Mouse (Mus musculus): ENCODE data around the gene Nufip2. TPM values are rescaled to one million over a fixed set of nuclear protein-coding genes. Genes with fewer than 3 reads are reported as not detected.

Nufip2 gene
- polyA plus RNA-seq, 1 experiment from 2014 or later, result 5.3 TPM

- Histone ChIP-seq H3K4me2 (0 out of 2 replicates have a peak overlapping the region, but pooled peaks have one; percentile 22), H3K27me3 (replicated peaks; ENCODE audit: control insufficient read depth, insufficient read depth, low read length) (no peaks in the 10 kb centered on the region), H3K9ac (ENCODE audit: low read depth, low read length) (no peak overlapping the region), H3K27ac (ENCODE audit: low read depth, low read length) (0 out of 2 replicates have a peak overlapping the region, but pooled peaks have one; percentile 4), H3K4me1 (replicated peaks; ENCODE audit: control insufficient read depth, insufficient read depth, low read length) (peaks cover 16% of the 10 kb centered on the region), H3K9me3 (ENCODE audit: control insufficient read depth, low read length) (no peaks in the 10 kb centered on the region), H3K4me3 (ENCODE audit: low read depth, low read length) (no peak overlapping the region), H3K36me3 (ENCODE audit: control insufficient read depth, insufficient read depth, low read length) (no peaks in the 10 kb centered on the region)
- ATAC-seq (replicated peaks; ENCODE audit: low FRiP score), result no peak
- 47% methylated on average over 3 of the region's 3 CpGs for WGBS
- DNase-seq (ENCODE audit: low spot score), result no peak
Observed at GRCm38 (mm10) chr11:77753469-77753868, 67.5 kb downstream of the Nufip2 start.

- DNase-seq (ENCODE audit: low spot score) (no peak), ATAC-seq (replicated peaks; ENCODE audit: low FRiP score) (no peak)
- Histone ChIP-seq H3K27ac (ENCODE audit: low read depth, low read length) (no peak overlapping the region), H3K9me3 (ENCODE audit: control insufficient read depth, low read length) (no peaks in the 10 kb centered on the region), H3K36me3 (ENCODE audit: control insufficient read depth, insufficient read depth, low read length) (no peaks in the 10 kb centered on the region), H3K27me3 (replicated peaks; ENCODE audit: control insufficient read depth, insufficient read depth, low read length) (no peaks in the 10 kb centered on the region), H3K4me3 (ENCODE audit: low read depth, low read length) (no peak overlapping the region), H3K4me2 (no peak overlapping the region), H3K4me1 (replicated peaks; ENCODE audit: control insufficient read depth, insufficient read depth, low read length) (peaks cover 16% of the 10 kb centered on the region), H3K9ac (ENCODE audit: low read depth, low read length) (no peak overlapping the region)
- 56% methylated on average over 4 of the region's 4 CpGs for WGBS
Observed at GRCm38 (mm10) chr11:77760031-77760430, 74.1 kb downstream of the Nufip2 start.

DNA sequence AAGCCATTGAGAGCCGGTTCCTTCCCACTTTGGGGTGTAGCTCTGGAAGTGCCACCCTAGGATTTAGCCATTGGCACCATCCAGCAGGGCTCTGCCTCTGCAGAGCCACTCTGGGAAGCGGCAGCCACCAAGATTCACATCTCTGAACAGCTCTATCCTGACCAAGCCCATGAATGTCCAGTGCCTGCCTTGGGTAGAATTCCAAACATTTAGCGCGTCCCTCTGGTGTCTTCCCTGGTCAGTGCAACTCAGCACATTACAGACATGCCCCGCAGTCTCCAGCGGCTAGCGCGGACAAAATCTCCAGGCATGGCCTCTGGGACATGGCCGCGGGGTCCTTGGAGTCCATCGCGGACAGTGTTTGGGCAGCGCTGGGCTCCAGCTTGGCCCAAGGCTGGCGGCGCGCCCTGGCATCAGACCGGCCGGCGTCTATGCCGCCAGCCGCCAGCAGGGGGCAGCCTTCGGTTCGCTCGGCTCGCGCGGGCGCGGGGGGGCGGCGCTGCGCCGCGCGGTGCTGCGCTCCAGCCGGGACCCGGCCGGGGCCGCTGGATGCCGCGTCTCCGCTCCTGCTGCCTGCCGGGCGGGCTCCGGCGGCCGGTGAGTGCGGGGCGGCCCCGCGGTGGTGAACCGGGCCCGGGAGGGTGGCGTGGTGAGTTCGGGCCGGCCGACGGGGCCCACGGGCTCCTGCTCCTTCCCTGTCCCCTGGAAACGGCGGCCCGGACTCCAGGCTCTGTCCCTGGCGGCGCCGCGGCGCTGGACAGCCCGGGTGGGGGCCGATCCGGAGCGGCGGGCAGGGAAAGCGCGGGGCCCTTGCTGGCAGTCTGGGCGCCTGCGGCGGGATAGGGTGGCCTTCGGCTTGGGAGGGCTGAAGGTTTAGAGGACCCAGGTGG is 77.1 kb downstream of the Nufip2 start, which contains the start of gene Myo18a:
Gene Myo18a, plus strand, starts transcription at position 464 of the 890 bp plus-strand sequence.
- 3% methylated on average over 76 of the region's 79 CpGs for WGBS
- Histone ChIP-seq H3K36me3 (ENCODE audit: control insufficient read depth, insufficient read depth, low read length) (no peaks in the 10 kb centered on the region), H3K4me2 (peak within 1 kb of the TSS; percentile 100), H3K9me3 (ENCODE audit: control insufficient read depth, low read length) (no peaks in the 10 kb centered on the region), H3K4me3 (ENCODE audit: low read depth, low read length) (peak within 1 kb of the TSS; percentile 87), H3K27me3 (replicated peaks; ENCODE audit: control insufficient read depth, insufficient read depth, low read length) (no peaks in the 10 kb centered on the region), H3K9ac (ENCODE audit: low read depth, low read length) (peak within 1 kb of the TSS; percentile 86), H3K4me1 (replicated peaks; ENCODE audit: control insufficient read depth, insufficient read depth, low read length) (peaks cover 44% of the 10 kb centered on the region), H3K27ac (ENCODE audit: low read depth, low read length) (peak within 1 kb of the TSS; percentile 77)
- ATAC-seq (replicated peaks; ENCODE audit: low FRiP score) (peak; percentile 68), DNase-seq (ENCODE audit: low spot score) (peak; percentile 83)

DNA sequence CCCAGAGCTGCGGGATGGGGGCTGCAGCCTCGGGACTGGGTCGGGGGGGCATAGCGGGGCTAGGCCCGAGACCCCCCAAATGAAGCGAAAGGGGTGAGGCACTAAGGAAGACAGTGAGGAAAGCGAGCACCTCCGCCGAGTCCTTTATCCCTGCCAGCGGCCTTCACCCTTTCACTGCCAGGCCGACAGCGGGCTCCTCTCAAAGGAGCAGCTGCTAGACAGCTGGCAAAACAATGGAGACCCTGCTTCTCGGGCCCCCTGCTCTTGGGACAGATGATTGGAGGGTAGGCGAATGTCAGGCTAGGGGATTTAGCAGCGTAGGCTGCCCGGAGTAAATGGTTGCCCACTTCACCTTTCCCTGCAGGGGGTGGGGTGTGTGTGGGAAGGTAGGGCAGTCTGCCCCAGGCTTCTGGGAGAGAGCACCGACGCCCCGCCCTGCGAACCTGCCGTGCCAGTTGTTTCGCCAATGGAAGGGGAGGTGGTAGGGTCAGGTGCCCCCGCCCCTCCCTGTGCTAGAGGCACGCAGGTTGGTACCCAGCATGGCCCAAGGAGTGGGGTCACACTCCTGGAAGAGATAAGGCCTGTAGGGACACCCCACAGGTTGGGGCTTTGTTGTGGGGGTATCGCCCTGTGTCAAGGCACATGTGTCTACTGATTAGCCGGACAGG is 77.9 kb downstream of the Nufip2 start:
- peak; percentile 70 for ATAC-seq (replicated peaks; ENCODE audit: low FRiP score)
- H3K27me3 ChIP-seq (replicated peaks; ENCODE audit: control insufficient read depth, insufficient read depth, low read length), result no peaks in the 10 kb centered on the region
- peak overlapping the region; percentile 87 for H3K4me3 ChIP-seq (ENCODE audit: low read depth, low read length)
- H3K36me3 ChIP-seq (ENCODE audit: control insufficient read depth, insufficient read depth, low read length), result no peaks in the 10 kb centered on the region
- H3K9ac ChIP-seq (ENCODE audit: low read depth, low read length), result peak overlapping the region; percentile 86
- H3K9me3 ChIP-seq (ENCODE audit: control insufficient read depth, low read length), result no peaks in the 10 kb centered on the region
- peak; percentile 72 for DNase-seq (ENCODE audit: low spot score)
- 2% methylated on average over 26 of the region's 26 CpGs for WGBS
- H3K4me1 ChIP-seq (replicated peaks; ENCODE audit: control insufficient read depth, insufficient read depth, low read length), result peaks cover 46% of the 10 kb centered on the region
- H3K27ac ChIP-seq (ENCODE audit: low read depth, low read length), result peak overlapping the region; percentile 77
- peak overlapping the region; percentile 100 for H3K4me2 ChIP-seq

DNA sequence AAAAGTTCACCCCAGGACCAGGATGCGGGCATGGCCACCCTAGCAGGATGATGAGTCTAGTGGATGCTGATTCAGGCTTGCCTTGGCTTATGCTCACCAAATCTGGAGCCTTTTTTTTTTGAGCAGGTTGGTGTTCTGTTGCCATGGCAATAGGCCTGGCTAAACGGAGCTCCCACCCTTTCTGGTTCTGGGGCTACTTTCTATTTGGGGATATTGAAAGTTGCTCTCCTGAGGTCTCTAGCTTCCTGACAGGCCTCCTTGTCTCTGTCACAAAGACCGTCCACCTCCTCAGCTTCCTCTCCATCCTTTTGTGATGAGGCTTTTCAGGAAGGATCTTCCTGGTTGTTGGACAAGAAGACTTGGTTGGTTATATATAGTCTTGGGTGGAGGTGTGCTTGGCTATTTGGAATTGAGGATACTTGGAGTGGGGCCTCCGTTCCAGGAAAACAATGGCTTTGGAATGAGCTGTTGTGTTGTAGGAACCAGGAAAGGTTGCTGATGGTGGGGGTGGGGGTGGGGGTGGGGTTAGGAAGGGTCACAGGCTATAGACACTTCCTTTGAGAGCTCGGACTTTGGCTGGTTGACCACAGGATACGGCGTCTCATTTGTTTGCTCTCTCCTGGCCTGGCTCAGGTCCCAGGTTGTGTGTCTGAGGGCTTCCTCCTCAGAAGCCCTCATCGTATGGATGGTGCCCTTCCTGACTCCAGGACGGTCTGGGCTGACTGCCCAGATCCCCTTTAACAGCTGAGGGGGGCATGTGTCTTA is 78.9 kb downstream of the Nufip2 start:
- DNase-seq (ENCODE audit: low spot score), result no peak

DNA sequence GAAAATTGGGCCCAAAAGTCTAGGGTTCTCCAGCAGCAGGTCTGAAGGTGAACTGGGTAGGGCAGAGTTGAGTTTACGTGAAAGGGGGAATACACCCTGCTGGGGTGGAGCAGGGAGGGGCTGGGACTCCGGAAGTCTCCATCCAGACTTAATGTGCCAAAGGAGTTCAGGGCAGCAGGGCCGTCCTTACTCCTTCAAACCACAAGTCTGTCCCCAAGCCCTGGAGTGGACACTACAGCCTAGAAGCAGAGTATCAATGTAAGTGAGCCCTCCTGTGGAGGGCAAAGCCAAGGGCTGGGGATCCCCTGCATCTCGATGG is 79.5 kb downstream of the Nufip2 start:
- peak overlapping the region; percentile 77 for H3K27ac ChIP-seq (ENCODE audit: low read depth, low read length)
- no peaks in the 10 kb centered on the region for H3K9me3 ChIP-seq (ENCODE audit: control insufficient read depth, low read length)
- 27% methylated on average over 4 of the region's 4 CpGs for WGBS
- peak overlapping the region; percentile 87 for H3K4me3 ChIP-seq (ENCODE audit: low read depth, low read length)
- peak overlapping the region; percentile 100 for H3K4me2 ChIP-seq
- H3K36me3 ChIP-seq (ENCODE audit: control insufficient read depth, insufficient read depth, low read length), result no peaks in the 10 kb centered on the region
- no peak for DNase-seq (ENCODE audit: low spot score)
- no peaks in the 10 kb centered on the region for H3K27me3 ChIP-seq (replicated peaks; ENCODE audit: control insufficient read depth, insufficient read depth, low read length)
- ATAC-seq (replicated peaks; ENCODE audit: low FRiP score), result no peak
- peak overlapping the region; percentile 81 for H3K9ac ChIP-seq (ENCODE audit: low read depth, low read length)
- peaks cover 62% of the 10 kb centered on the region for H3K4me1 ChIP-seq (replicated peaks; ENCODE audit: control insufficient read depth, insufficient read depth, low read length)

More for the DNA sequence above, 78.9 kb downstream of the Nufip2 start:
- peak overlapping the region; percentile 100 for H3K4me2 ChIP-seq
- no peaks in the 10 kb centered on the region for H3K9me3 ChIP-seq (ENCODE audit: control insufficient read depth, low read length)
- H3K9ac ChIP-seq (ENCODE audit: low read depth, low read length), result peak overlapping the region; percentile 86
- H3K4me1 ChIP-seq (replicated peaks; ENCODE audit: control insufficient read depth, insufficient read depth, low read length), result peaks cover 57% of the 10 kb centered on the region
- 44% methylated on average over 9 of the region's 9 CpGs for WGBS
- no peaks in the 10 kb centered on the region for H3K36me3 ChIP-seq (ENCODE audit: control insufficient read depth, insufficient read depth, low read length)
- no peak for ATAC-seq (replicated peaks; ENCODE audit: low FRiP score)
- no peaks in the 10 kb centered on the region for H3K27me3 ChIP-seq (replicated peaks; ENCODE audit: control insufficient read depth, insufficient read depth, low read length)
- peak overlapping the region; percentile 77 for H3K27ac ChIP-seq (ENCODE audit: low read depth, low read length)
- H3K4me3 ChIP-seq (ENCODE audit: low read depth, low read length), result peak overlapping the region; percentile 87

DNA sequence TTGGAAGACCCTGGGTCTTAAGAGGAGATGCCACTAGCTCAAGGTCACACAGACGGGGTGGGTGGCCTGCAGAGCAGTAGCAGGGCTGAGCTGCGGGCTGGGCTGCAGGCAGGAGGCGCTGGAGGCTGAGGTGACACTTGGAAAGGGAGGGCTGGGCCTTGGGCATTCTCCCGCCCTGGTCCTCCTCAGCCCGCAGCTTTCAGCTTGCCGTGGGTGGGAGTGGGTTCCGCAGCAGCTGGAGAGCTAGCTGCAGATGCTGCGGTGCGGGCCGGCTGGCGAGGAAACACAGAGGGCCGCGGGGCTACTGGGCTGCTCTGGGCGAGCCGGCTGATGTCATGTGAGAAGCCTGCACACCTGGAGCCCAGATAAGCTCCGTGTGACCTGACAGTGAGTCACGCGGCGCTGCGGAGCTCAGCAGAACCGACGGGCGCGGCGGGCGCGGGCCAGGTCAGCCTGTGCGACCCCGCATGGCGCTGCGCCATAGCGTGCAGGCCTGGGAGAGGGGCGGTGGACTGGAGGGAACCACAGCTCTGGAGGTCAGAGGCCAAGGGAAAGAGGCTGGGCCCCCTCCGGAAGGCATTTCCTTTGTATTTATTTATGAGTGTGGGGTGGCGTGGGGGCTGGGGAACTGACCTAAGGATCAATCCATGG is 80.5 kb downstream of the Nufip2 start:
- DNase-seq (ENCODE audit: low spot score) (peak; percentile 70), ATAC-seq (replicated peaks; ENCODE audit: low FRiP score) (peak; percentile 64)
- H3K36me3 ChIP-seq (ENCODE audit: control insufficient read depth, insufficient read depth, low read length), result no peaks in the 10 kb centered on the region
- peak overlapping the region; percentile 100 for H3K4me2 ChIP-seq
- peak overlapping the region; percentile 87 for H3K4me3 ChIP-seq (ENCODE audit: low read depth, low read length)
- no peaks in the 10 kb centered on the region for H3K27me3 ChIP-seq (replicated peaks; ENCODE audit: control insufficient read depth, insufficient read depth, low read length)
- peak overlapping the region; percentile 77 for H3K27ac ChIP-seq (ENCODE audit: low read depth, low read length)
- under 1% methylated on average over 35 of the region's 35 CpGs for WGBS
- H3K9me3 ChIP-seq (ENCODE audit: control insufficient read depth, low read length), result no peaks in the 10 kb centered on the region
- peak overlapping the region; percentile 81 for H3K9ac ChIP-seq (ENCODE audit: low read depth, low read length)
- H3K4me1 ChIP-seq (replicated peaks; ENCODE audit: control insufficient read depth, insufficient read depth, low read length), result peaks cover 72% of the 10 kb centered on the region

- peaks cover 85% of the 10 kb centered on the region for H3K4me1 ChIP-seq (replicated peaks; ENCODE audit: control insufficient read depth, insufficient read depth, low read length)
- no peaks in the 10 kb centered on the region for H3K36me3 ChIP-seq (ENCODE audit: control insufficient read depth, insufficient read depth, low read length)
- H3K27me3 ChIP-seq (replicated peaks; ENCODE audit: control insufficient read depth, insufficient read depth, low read length), result no peaks in the 10 kb centered on the region
- WGBS, result 70% methylated on average over 4 of the region's 4 CpGs
- H3K4me3 ChIP-seq (ENCODE audit: low read depth, low read length), result no peak overlapping the region
- ATAC-seq (replicated peaks; ENCODE audit: low FRiP score) (no peak), DNase-seq (ENCODE audit: low spot score) (no peak)
- H3K9ac ChIP-seq (ENCODE audit: low read depth, low read length), result peak overlapping the region; percentile 35
- H3K9me3 ChIP-seq (ENCODE audit: control insufficient read depth, low read length), result no peaks in the 10 kb centered on the region
- H3K27ac ChIP-seq (ENCODE audit: low read depth, low read length), result peak overlapping the region; percentile 48; the same call in 1 of the 2 replicates
- no peak overlapping the region for H3K4me2 ChIP-seq
Observed at GRCm38 (mm10) chr11:77769496-77769895, 83.5 kb downstream of the Nufip2 start.
